Mouse (Mus musculus) subcutaneous adipose tissue, adult 2 months (tissue): ENCODE data around the gene Cdca5. TPM values are rescaled to one million over a fixed set of nuclear protein-coding genes. Genes with fewer than 3 reads are reported as not detected.

Source experiments
- polyA plus RNA-seq: library from polyadenylated mRNA; depleted of rRNA; stranded (reverse); fragments of >200 nt; gene quantifications from 2 replicates; pipeline ENCODE4 v1.2.3, GENCODE M21; 2012; ENCODE audit warnings: low replicate concordance; rRNA removed

Cdca5 gene
- polyA plus RNA-seq = 0.30 and 4.4 TPM in 2 replicates

GRCm38 (mm10) chr19:6084478-6085248 is at the start of gene Cdca5, which contains the start of gene Zfpl1:
Gene Cdca5, plus strand, starts transcription at chr19:6084983.
Gene Zfpl1, minus strand, starts transcription at chr19:6084956.

GRCm38 (mm10) chr19:6046294-6047153 is 38.3 kb upstream of the Cdca5 start, which contains the start of gene Syvn1:
Gene Syvn1, plus strand, starts transcription at chr19:6046576.

GRCm38 (mm10) chr19:6057313-6058096 is 27.3 kb upstream of the Cdca5 start, which contains the start of the genes Mrpl49 and Fau:
Gene Mrpl49, minus strand, starts transcription at chr19:6057785.
Gene Fau, plus strand, starts transcription at chr19:6057844.

GRCm38 (mm10) chr19:6061021-6061533 is 23.7 kb upstream of the Cdca5 start, which contains the start of gene Znhit2:
Gene Znhit2, plus strand, starts transcription at chr19:6061192.

GRCm38 (mm10) chr19:6067724-6068415 is 16.9 kb upstream of the Cdca5 start, which contains the start of gene Tm7sf2:
Gene Tm7sf2, minus strand, starts transcription at chr19:6068373.

GRCm38 (mm10) chr19:6076564-6077393 is 8.0 kb upstream of the Cdca5 start, which contains the start of gene Vps51:
Gene Vps51, minus strand, starts transcription at chr19:6077231.

GRCm38 (mm10) chr19:6079983-6080480 is 4.8 kb upstream of the Cdca5 start, which contains the start of gene Tmem262:
Gene Tmem262, plus strand, starts transcription at chr19:6080033.

GRCm38 (mm10) chr19:6082156-6082555 is 2.6 kb upstream of the Cdca5 start, which contains the start of gene Gm28374:
Gene Gm28374, minus strand, starts transcription at chr19:6082256.

GRCm38 (mm10) chr19:6094119-6094518 is 9.3 kb downstream of the Cdca5 start, which contains the start of gene AC131692.1:
Gene AC131692.1, plus strand, starts transcription at chr19:6094419.

GRCm38 (mm10) chr19:6105586-6105985 is 20.8 kb downstream of the Cdca5 start, which contains the start of gene Naaladl1:
Gene Naaladl1, plus strand, starts transcription at chr19:6105782.

GRCm38 (mm10) chr19:6117986-6118676 is 33.3 kb downstream of the Cdca5 start, which contains the start of gene Sac3d1:
Gene Sac3d1, minus strand, starts transcription at chr19:6118650.

GRCm38 (mm10) chr19:6127760-6128341 is 43.1 kb downstream of the Cdca5 start, which contains the start of gene Snx15:
Gene Snx15, minus strand, starts transcription at chr19:6128304.

GRCm38 (mm10) chr19:6140678-6141393 is 56.1 kb downstream of the Cdca5 start, which contains the start of gene Batf2:
Gene Batf2, plus strand, starts transcription at chr19:6140983.

GRCm38 (mm10) chr19:6141394-6141749 is 56.6 kb downstream of the Cdca5 start, which contains the start of gene Arl2:
Gene Arl2, minus strand, starts transcription at chr19:6141548.

